Mouse (Mus musculus) MEL (cell line): Measurements from ENCODE around the gene Bmf. TPM values are rescaled to one million over a fixed set of nuclear protein-coding genes. Genes with fewer than 3 reads are reported as not detected.

ENCODE experiments used
- DNase-seq: peaks from one replicate; pipeline ENCODE4 v3.0.0; 2011; ENCODE audit warnings: low read depth, low spot score
- H3K27ac ChIP-seq: 2 replicates; pipeline ENCODE4 v1.5.1; 2012; ENCODE audit warnings: low read depth, mild to moderate bottlenecking, control low read depth, low read length, moderate library complexity; ENCODE audit not compliant: control insufficient read depth
- H3K27me3 ChIP-seq, 2 experiments: fragments of 150-350 bp in 1 of 2; sonication (generic) in 1 of 2; 2 replicates each; pipeline ENCODE4 v1.6.1; 2012; ENCODE audit warnings: low read length in 2 of 2, mild to moderate bottlenecking in 2 of 2, improper control_type of control experiment in 1 of 2, moderate library complexity in 1 of 2; ENCODE audit not compliant: insufficient read depth in 2 of 2, control insufficient read depth in 1 of 2
- H3K36me3 ChIP-seq, 2 experiments: 2 replicates each; pipeline ENCODE4 v1.6.1; 2012 to 2014; ENCODE audit warnings: low read length in 2 of 2, improper control_type of control experiment in 1 of 2, inconsistent platforms in 1 of 2, mild to moderate bottlenecking in 1 of 2; ENCODE audit not compliant: insufficient read depth in 2 of 2, control insufficient read depth in 1 of 2
- H3K4me1 ChIP-seq, 2 experiments: fragments of 150-350 bp in 1 of 2; sonication (generic) in 1 of 2; 2 replicates each; pipeline ENCODE4 v1.6.1; 2012; ENCODE audit warnings: low read length in 2 of 2, improper control_type of control experiment in 1 of 2, mild to moderate bottlenecking in 1 of 2; ENCODE audit not compliant: insufficient read depth in 2 of 2, control insufficient read depth in 1 of 2
- H3K4me3 ChIP-seq, 2 experiments: fragments of 150-350 bp in 1 of 2; sonication (generic) in 1 of 2; 2 replicates each; pipeline ENCODE4 v1.5.1; 2012; ENCODE audit warnings: low read depth in 2 of 2, low read length in 2 of 2, mild to moderate bottlenecking in 2 of 2, moderate library complexity in 2 of 2, control low read depth in 1 of 2, improper control_type of control experiment in 1 of 2; ENCODE audit not compliant: control insufficient read depth in 1 of 2, insufficient read depth in 1 of 2
- H3K79me2 ChIP-seq: 2 replicates; pipeline ENCODE4 v1.6.1; 2012; ENCODE audit warnings: mild to moderate bottlenecking, low read length, moderate library complexity; ENCODE audit not compliant: control insufficient read depth, poor library complexity, insufficient read depth
- H3K9ac ChIP-seq: 2 replicates; pipeline ENCODE4 v1.6.1; 2012; ENCODE audit warnings: low read depth, mild to moderate bottlenecking, control low read depth, low read length, moderate library complexity; ENCODE audit not compliant: control insufficient read depth, poor library complexity, severe bottlenecking
- H3K9me3 ChIP-seq: fragments of 150-350 bp; sonication (generic); replicated peaks from 2 replicates; pipeline ENCODE4 v1.6.1; 2012; ENCODE audit warnings: mild to moderate bottlenecking, low read length, improper control_type of control experiment, moderate library complexity; ENCODE audit not compliant: insufficient read depth
- CHD1 ChIP-seq: IDR thresholded peaks from 2 replicates; pipeline ENCODE4 v1.6.1; 2012; ENCODE audit warnings: low read depth, mild to moderate bottlenecking, inconsistent platforms, low read length, improper control_type of control experiment
- CTCF ChIP-seq, 3 experiments: IDR thresholded peaks in 2 of 3; conservative IDR thresholded peaks in 1 of 3; 2 replicates each; pipeline ENCODE4 v1.5.1; 2011 to 2012; ENCODE audit warnings: low read length in 3 of 3, low read depth in 2 of 3, mild to moderate bottlenecking in 2 of 3, improper control_type of control experiment in 1 of 3, inconsistent platforms in 1 of 3, mixed read lengths in 1 of 3, moderate library complexity in 1 of 3; ENCODE audit not compliant: control insufficient read depth in 1 of 3, insufficient read depth in 1 of 3, poor library complexity in 1 of 3, severe bottlenecking in 1 of 3
- GABPA ChIP-seq: IDR thresholded peaks from 2 replicates; pipeline ENCODE4 v1.6.1; 2012; ENCODE audit warnings: low read depth, mild to moderate bottlenecking, inconsistent platforms, low read length, improper control_type of control experiment, moderate library complexity
- GATA1 ChIP-seq: IDR thresholded peaks from 2 replicates; pipeline ENCODE4 v1.6.1; 2011; ENCODE audit warnings: low read depth, low read length, improper control_type of control experiment
- JUND ChIP-seq: IDR thresholded peaks from 2 replicates; pipeline ENCODE4 v1.6.1; 2011; ENCODE audit warnings: low read depth, mild to moderate bottlenecking, improper control_type of control experiment, low read length
- KAT2A ChIP-seq: conservative IDR thresholded peaks from 2 replicates; pipeline ENCODE4 v1.6.1; 2012; ENCODE audit warnings: low read depth, low read length, improper control_type of control experiment, inconsistent platforms
- MAFK ChIP-seq: IDR thresholded peaks from 2 replicates; pipeline ENCODE4 v1.6.1; 2011; ENCODE audit warnings: low read depth, mild to moderate bottlenecking, low read length, improper control_type of control experiment, borderline replicate concordance
- MAX ChIP-seq: IDR thresholded peaks from 2 replicates; pipeline ENCODE4 v1.6.1; 2011; ENCODE audit warnings: low read length, improper control_type of control experiment
- MEF2A ChIP-seq: IDR thresholded peaks from 2 replicates; pipeline ENCODE4 v1.6.1; 2014; ENCODE audit warnings: low read depth, mild to moderate bottlenecking, inconsistent platforms, low read length, improper control_type of control experiment; ENCODE audit not compliant: poor library complexity, insufficient replicate concordance, severe bottlenecking; ENCODE audit errors: extremely low read depth
- MYB ChIP-seq: IDR thresholded peaks from 2 replicates; pipeline ENCODE4 v1.6.1; 2011; ENCODE audit warnings: mild to moderate bottlenecking, low read depth, low read length, improper control_type of control experiment
- POLR2A ChIP-seq, 2 experiments: IDR thresholded peaks; 2 replicates each; pipeline ENCODE4 v1.6.1; 2011 to 2012; ENCODE audit warnings: low read length in 2 of 2, mild to moderate bottlenecking in 2 of 2, control low read depth in 1 of 2, improper control_type of control experiment in 1 of 2, low read depth in 1 of 2, moderate library complexity in 1 of 2; ENCODE audit not compliant: control insufficient read depth in 1 of 2, insufficient read depth in 1 of 2, poor library complexity in 1 of 2
- POLR2AphosphoS5 ChIP-seq: IDR thresholded peaks from 2 replicates; pipeline ENCODE4 v1.6.1; 2012; ENCODE audit warnings: low read depth, borderline replicate concordance, mild to moderate bottlenecking, inconsistent platforms, low read length, moderate library complexity, mixed read lengths
- RCOR1 ChIP-seq: IDR thresholded peaks from 2 replicates; pipeline ENCODE4 v1.6.1; 2012; ENCODE audit warnings: low read depth, mild to moderate bottlenecking, inconsistent platforms, low read length, improper control_type of control experiment
- SMC3 ChIP-seq: IDR thresholded peaks from 2 replicates; pipeline ENCODE4 v1.6.1; 2011; ENCODE audit warnings: low read depth, low read length, improper control_type of control experiment
- TBP ChIP-seq: IDR thresholded peaks from 2 replicates; pipeline ENCODE4 v1.8.0; 2011; ENCODE audit warnings: low read depth, low read length, improper control_type of control experiment
- UBTF ChIP-seq: IDR thresholded peaks from 2 replicates; pipeline ENCODE4 v1.6.1; 2012; ENCODE audit warnings: low read depth, mild to moderate bottlenecking, inconsistent platforms, low read length, improper control_type of control experiment, moderate library complexity, borderline replicate concordance; ENCODE audit not compliant: insufficient read depth
- USF2 ChIP-seq, 2 experiments: IDR thresholded peaks; 2 replicates each; pipeline ENCODE4 v1.6.1; 2011 to 2012; ENCODE audit warnings: improper control_type of control experiment in 2 of 2, low read length in 2 of 2, borderline replicate concordance in 1 of 2, inconsistent platforms in 1 of 2, low read depth in 1 of 2, mild to moderate bottlenecking in 1 of 2; ENCODE audit not compliant: insufficient read depth in 1 of 2
- ZC3H11A ChIP-seq: IDR thresholded peaks from 2 replicates; pipeline ENCODE4 v1.6.1; 2012; ENCODE audit warnings: low read depth, mild to moderate bottlenecking, inconsistent platforms, low read length, improper control_type of control experiment
- ZKSCAN1 ChIP-seq: IDR thresholded peaks from 2 replicates; pipeline ENCODE4 v1.6.1; 2012; ENCODE audit warnings: low read depth, mild to moderate bottlenecking, inconsistent platforms, low read length, improper control_type of control experiment, moderate library complexity
- ZMIZ1 ChIP-seq: IDR thresholded peaks from 2 replicates; pipeline ENCODE4 v1.6.1; 2012; ENCODE audit warnings: low read depth, mild to moderate bottlenecking, inconsistent platforms, low read length, improper control_type of control experiment, moderate library complexity
- ZNF384 ChIP-seq: IDR thresholded peaks from 2 replicates; pipeline ENCODE4 v1.6.1; 2012; ENCODE audit warnings: low read depth, mild to moderate bottlenecking, inconsistent platforms, low read length, improper control_type of control experiment
- polyA plus RNA-seq, 2 experiments: library from polyadenylated mRNA; stranded (reverse) in 1 of 2; unstranded in 1 of 2; fragments of >175 nt in 1 of 2; fragments of >200 nt in 1 of 2; gene quantifications; 2 replicates each; pipeline versions ENCODE4 v1.2.1 to v1.2.4; 2012; ENCODE audit warnings: low replicate concordance in 2 of 2, low read depth in 1 of 2; ENCODE audit not compliant: insufficient read length in 2 of 2, insufficient read depth in 1 of 2, missing spikeins in 1 of 2
- total RNA-seq: library from RNA; depleted of rRNA; stranded (reverse); fragments of 300-350 nt; gene quantifications from 2 replicates; pipeline ENCODE4 v1.2.3, GENCODE M21; 2012

Gene Bmf
- total and polyA plus RNA-seq, 3 experiments: 0.39 to 0.50 TPM; not detected in 1

- no peak overlapping the region for H3K4me3 ChIP-seq
- no peak overlapping the region for H3K9ac ChIP-seq
- no peaks in the 10 kb centered on the region; a peak in 1 of 4 replicates for H3K4me1 ChIP-seq
- no peak for DNase-seq
- no peak overlapping the region for H3K27ac ChIP-seq
- peaks cover 0 to 2% of the 10 kb centered on the region in 2 experiments; a peak in 1 of 4 replicates for H3K36me3 ChIP-seq
- TF ChIP-seq JUND (no peak), USF2 (IDR thresholded peaks at IDR 0.05; ENCODE audit: borderline replicate concordance in 1 of 2, insufficient read depth in 1 of 2, low read depth in 1 of 2, low read length in 2 of 2) (no peak), GATA1 (no peak), ZNF384 (no peak), MYB (no peak), GABPA (no peak), KAT2A (no peak), ZKSCAN1 (no peak), POLR2AphosphoS5 (no peak)
- H3K9me3 ChIP-seq: no peaks in the 10 kb centered on the region
- H3K27me3 ChIP-seq: 0 out of 4 replicates have a peak, but pooled peaks cover 0 to 3% of the 10 kb centered on the region in 2 experiments
- no peaks in the 10 kb centered on the region for H3K79me2 ChIP-seq
Observed at GRCm38 (mm10) chr2:118511779-118512417, 37.6 kb downstream of the Bmf start.

- no peak overlapping the region for H3K4me3 ChIP-seq
- DNase-seq: no peak
- H3K27me3 ChIP-seq: peaks cover 0 to 3% of the 10 kb centered on the region in 2 experiments; a peak in 1 of 4 replicates
- H3K4me1 ChIP-seq: no peaks in the 10 kb centered on the region; a peak in 1 of 4 replicates
- H3K9me3 ChIP-seq: no peaks in the 10 kb centered on the region
- H3K79me2 ChIP-seq: no peaks in the 10 kb centered on the region
- H3K9ac ChIP-seq: no peak overlapping the region
- H3K36me3 ChIP-seq: peaks cover 0 to 2% of the 10 kb centered on the region in 2 experiments; a peak in 1 of 4 replicates
- no peak overlapping the region for H3K27ac ChIP-seq
- TF ChIP-seq UBTF (no peak), ZMIZ1 (no peak), POLR2A (IDR thresholded peaks at IDR 0.05; ENCODE audit: control insufficient read depth in 1 of 2, insufficient read depth in 1 of 2, low read depth in 1 of 2, low read length in 2 of 2, poor library complexity in 1 of 2) (no peak), RCOR1 (no peak), ZC3H11A (no peak), CHD1 (no peak), TBP (no peak), MAFK (no peak), KAT2A (no peak), MEF2A (no peak), CTCF (IDR thresholded peaks at IDR 0.05 in 2 of 3, conservative IDR thresholded peaks at IDR 0.05 in 1 of 3; ENCODE audit: control insufficient read depth in 1 of 3, insufficient read depth in 1 of 3, low read depth in 2 of 3, low read length in 3 of 3, poor library complexity in 1 of 3, severe bottlenecking in 1 of 3) (no peak), USF2 (IDR thresholded peaks at IDR 0.05; ENCODE audit: borderline replicate concordance in 1 of 2, insufficient read depth in 1 of 2, low read depth in 1 of 2, low read length in 2 of 2) (no peak), SMC3 (no peak), MAX (no peak)
Observed at GRCm38 (mm10) chr2:118510447-118511310, 38.8 kb downstream of the Bmf start.
